Mouse (Mus musculus) kidney, postnatal 0 days (tissue): ENCODE measurements at regions not wholly inside any gene's neighbourhood (a gene's known extent, or its start where the extent isn't known, plus 50 kb on each side); places are given as distances from the start of the nearest gene placed in this dataset.

ENCODE experiments used
- ATAC-seq: fragments of 200-750 bp; cut with Nextera tagmentation; replicated peaks from 2 replicates; pipeline ENCODE4 v1.8.0; 2017; ENCODE audit warnings: low read depth, moderate number of reproducible peaks, moderate TSS enrichment, moderate library complexity; ENCODE audit not compliant: low FRiP score
- DNase-seq: peaks from one replicate; pipeline ENCODE4 v3.0.0-alpha.2; 2016; ENCODE audit warnings: low spot score
- H3K27ac ChIP-seq: fragments of 300-500 bp; sonication (generic); 2 replicates; pipeline ENCODE4 v1.5.1; 2014; ENCODE audit warnings: mild to moderate bottlenecking
- H3K27me3 ChIP-seq: fragments of 300-500 bp; sonication (generic); 2 replicates; pipeline ENCODE4 v1.6.1; 2014; ENCODE audit warnings: low read length, mixed read lengths; ENCODE audit not compliant: insufficient read depth
- H3K36me3 ChIP-seq: fragments of 300-500 bp; sonication (generic); 2 replicates; pipeline ENCODE4 v1.6.1; 2014; ENCODE audit warnings: low read length, mixed read lengths; ENCODE audit not compliant: insufficient read depth
- H3K4me1 ChIP-seq: fragments of 300-500 bp; sonication (generic); replicated peaks from 2 replicates; pipeline ENCODE4 v1.6.1; 2014; ENCODE audit warnings: antibody characterized with exemption, low read length, mixed read lengths; ENCODE audit not compliant: insufficient read depth
- H3K4me2 ChIP-seq: fragments of 300-500 bp; sonication (generic); 2 replicates; pipeline ENCODE4 v1.6.1; 2014; ENCODE audit warnings: mild to moderate bottlenecking, low read length, moderate library complexity, mixed read lengths
- H3K4me3 ChIP-seq: fragments of 300-500 bp; sonication (generic); replicated peaks from 2 replicates; pipeline ENCODE4 v1.5.1; 2014; ENCODE audit warnings: low read depth, low read length
- H3K9ac ChIP-seq: fragments of 300-500 bp; sonication (generic); 2 replicates; pipeline ENCODE4 v1.6.1; 2014; ENCODE audit warnings: low read depth, low read length
- H3K9me3 ChIP-seq: fragments of 300-500 bp; sonication (generic); replicated peaks from 2 replicates; pipeline ENCODE4 v1.6.1; 2016; ENCODE audit warnings: low read length, inconsistent platforms, mixed read lengths
- CTCF ChIP-seq: IDR thresholded peaks from 2 replicates; pipeline ENCODE4 v1.5.1; 2016; ENCODE audit warnings: antibody characterized with exemption, low read depth, mild to moderate bottlenecking, moderate library complexity
- WGBS: fragments of 180-500 bp; shearing (Covaris S2); extraction: QIAGEN DNeasy Blood & Tissue Kit; methylation state at CpG from one replicate; pipeline ENCODE4 v1.1.7; 2014; 5-methylcytosine and 5-hydroxymethylcytosine counted together

DNA sequence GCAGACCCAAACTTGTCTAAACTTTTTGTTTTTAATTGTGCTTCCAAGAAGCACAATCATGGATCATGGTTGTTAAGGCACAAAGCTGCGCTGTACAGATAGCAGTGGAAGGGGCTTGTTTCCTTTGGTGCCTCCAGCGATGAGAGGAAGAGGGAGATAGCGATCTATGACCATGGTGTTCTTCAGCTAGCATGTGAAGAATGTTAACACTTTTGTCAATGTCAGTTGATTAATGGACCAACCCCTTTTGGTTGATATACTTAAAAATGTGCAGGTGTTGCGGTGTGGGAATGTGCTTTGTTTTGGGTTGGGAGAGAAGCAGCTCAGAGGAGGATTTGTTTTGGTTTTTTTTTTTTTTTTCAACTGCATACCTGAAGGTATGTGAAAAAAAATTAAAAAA lies 324.0 kb upstream of the Kcnh8 start:
- Histone ChIP-seq H3K9me3 (no peaks in the 10 kb centered on the region), H3K4me2 (no peak overlapping the region), H3K4me1 (no peaks in the 10 kb centered on the region), H3K9ac (no peak overlapping the region), H3K36me3 (no peaks in the 10 kb centered on the region), H3K27ac (no peak overlapping the region), H3K4me3 (no peak overlapping the region), H3K27me3 (no peaks in the 10 kb centered on the region)
- whole genome bisulfite sequencing: 57% methylated on average over 4 of the region's 4 CpGs
- TF ChIP-seq CTCF: no peak
- no peak for DNase-seq
- no peak for ATAC-seq

DNA sequence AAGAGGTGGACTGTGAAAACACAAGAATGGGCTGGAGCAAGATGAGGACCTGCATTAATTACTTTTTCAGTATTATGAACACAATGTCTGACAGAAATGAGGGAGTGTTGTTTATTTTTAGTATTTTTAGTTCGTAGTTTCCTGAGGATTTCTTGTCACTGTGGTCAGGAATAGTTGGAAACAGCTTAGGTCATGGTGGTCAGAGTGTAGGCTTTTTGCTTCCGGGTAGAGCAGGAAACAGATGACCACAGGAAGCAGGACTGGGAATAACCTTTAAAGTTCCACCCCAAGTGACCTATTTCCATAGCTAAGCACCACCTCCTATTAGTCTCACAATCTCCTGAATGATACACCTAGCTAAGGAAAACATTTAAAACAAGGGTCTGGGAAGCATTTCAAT lies 333.7 kb upstream of the Kcnh8 start:
- no peaks in the 10 kb centered on the region for H3K27me3 ChIP-seq
- no peak overlapping the region for H3K4me3 ChIP-seq
- H3K9me3 ChIP-seq: no peaks in the 10 kb centered on the region
- DNase-seq: no peak
- H3K4me2 ChIP-seq: no peak overlapping the region
- H3K27ac ChIP-seq: no peak overlapping the region
- no peak overlapping the region for H3K9ac ChIP-seq
- 48% methylated on average over 2 of the region's 2 CpGs for WGBS
- H3K4me1 ChIP-seq: no peaks in the 10 kb centered on the region
- ATAC-seq: no peak
- TF ChIP-seq CTCF: no peak
- H3K36me3 ChIP-seq: no peaks in the 10 kb centered on the region

GRCm38 (mm10) chr17:52251284-52251683 lies 351.2 kb upstream of the Kcnh8 start:
- Histone ChIP-seq H3K4me2 (no peak overlapping the region), H3K4me3 (no peak overlapping the region), H3K36me3 (no peaks in the 10 kb centered on the region), H3K9ac (no peak overlapping the region), H3K4me1 (no peaks in the 10 kb centered on the region), H3K9me3 (no peaks in the 10 kb centered on the region), H3K27ac (no peak overlapping the region), H3K27me3 (no peaks in the 10 kb centered on the region)
- TF ChIP-seq CTCF: no peak
- DNase-seq: no peak
- ATAC-seq: no peak

- 80% methylated on average over 3 of the region's 3 CpGs for WGBS
- no peaks in the 10 kb centered on the region for H3K27me3 ChIP-seq
- H3K27ac ChIP-seq: no peak overlapping the region
- no peak overlapping the region for H3K4me3 ChIP-seq
- no peaks in the 10 kb centered on the region for H3K9me3 ChIP-seq
- H3K36me3 ChIP-seq: no peaks in the 10 kb centered on the region
- H3K4me1 ChIP-seq: no peaks in the 10 kb centered on the region
- DNase-seq: no peak
- no peak for TF ChIP-seq CTCF
- no peak for ATAC-seq
- no peak overlapping the region for H3K4me2 ChIP-seq
- no peak overlapping the region for H3K9ac ChIP-seq
Observed at GRCm38 (mm10) chr17:52225584-52225983, 376.9 kb upstream of the Kcnh8 start.

- 84% methylated on average over 3 of the region's 3 CpGs for WGBS
- Histone ChIP-seq H3K36me3 (no peaks in the 10 kb centered on the region), H3K9me3 (no peaks in the 10 kb centered on the region), H3K27me3 (no peaks in the 10 kb centered on the region), H3K4me1 (no peaks in the 10 kb centered on the region), H3K4me3 (no peak overlapping the region), H3K27ac (no peak overlapping the region), H3K4me2 (no peak overlapping the region), H3K9ac (no peak overlapping the region)
- ATAC-seq (no peak), DNase-seq (no peak)
- TF ChIP-seq CTCF: no peak
Observed at GRCm38 (mm10) chr17:52220422-52220821, 382.1 kb upstream of the Kcnh8 start.

DNA sequence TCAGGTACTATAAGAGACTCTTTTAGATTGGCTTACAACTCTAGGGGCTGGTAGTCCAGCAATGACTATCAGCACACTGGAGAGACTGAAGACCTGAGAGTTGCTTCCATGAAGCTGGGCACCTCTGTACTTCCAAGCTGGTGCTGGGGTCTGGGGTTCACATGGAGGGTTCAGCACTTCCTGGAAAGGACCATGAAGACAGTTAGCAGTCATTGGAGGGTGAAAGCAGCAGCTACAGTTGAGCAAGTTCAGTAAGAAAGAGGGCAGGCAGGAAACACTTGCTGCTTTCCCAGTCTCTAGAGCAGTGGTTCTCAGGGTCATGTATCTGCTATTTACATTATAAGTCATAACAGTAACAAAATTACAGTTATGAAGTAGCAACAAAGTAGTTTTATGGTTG lies 384.3 kb upstream of the Satb1 start:
- DNase-seq (no peak), ATAC-seq (no peak)
- Histone ChIP-seq H3K4me1 (no peaks in the 10 kb centered on the region), H3K4me2 (no peak overlapping the region), H3K27me3 (no peaks in the 10 kb centered on the region), H3K9ac (no peak overlapping the region), H3K27ac (no peak overlapping the region), H3K36me3 (no peaks in the 10 kb centered on the region), H3K9me3 (no peaks in the 10 kb centered on the region), H3K4me3 (no peak overlapping the region)
- TF ChIP-seq CTCF: no peak

DNA sequence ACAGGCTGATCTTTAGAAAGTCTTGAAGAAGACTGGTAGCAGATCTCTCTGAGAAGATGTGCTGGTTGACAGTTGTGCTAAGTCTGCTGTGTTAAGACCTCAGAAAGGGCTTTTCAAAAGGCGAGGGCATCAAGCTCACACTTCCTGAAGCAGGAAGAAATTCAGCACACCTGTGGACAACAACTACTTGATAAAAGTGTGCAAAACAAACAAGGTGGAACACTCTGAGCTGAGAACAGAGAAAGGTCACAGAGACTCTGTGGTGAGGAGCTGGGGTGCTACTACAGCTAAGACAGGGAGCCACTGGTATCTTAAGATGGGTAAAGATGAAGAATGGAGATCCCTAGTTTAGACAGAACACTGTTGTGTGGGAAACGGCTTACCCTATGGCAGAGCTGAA lies 379.9 kb upstream of the Satb1 start:
- 80% methylated on average over 2 of the region's 2 CpGs for WGBS
- Histone ChIP-seq H3K27me3 (no peaks in the 10 kb centered on the region), H3K4me2 (no peak overlapping the region), H3K27ac (no peak overlapping the region), H3K9me3 (no peaks in the 10 kb centered on the region), H3K9ac (no peak overlapping the region), H3K4me1 (no peaks in the 10 kb centered on the region), H3K4me3 (no peak overlapping the region), H3K36me3 (no peaks in the 10 kb centered on the region)
- TF ChIP-seq CTCF: no peak
- ATAC-seq: no peak
- DNase-seq: no peak
